Comparison of ENCODE assay signal across 8 mouse cellular contexts in genomic region chr5:110779998-110780760, GRCm38 (mm10). TPM values are rescaled to one million over a fixed set of nuclear protein-coding genes. Genes with fewer than 3 reads are reported as not detected.
A peak's percentile ranks its signal among the peaks of the same experiment; 100 is the strongest.
DNase-seq lines count a peak whose midpoint lies in the region; ATAC-seq and TF ChIP-seq lines count a peak whose summit lies in the region.

Gene Pus1 (minus strand): TSS chr5:110780659.

- H3K36me3 ChIP-seq in forebrain, embryonic 10.5 days (replicated peaks) = peaks cover 47% of the 10 kb centered on the region
- H3K36me3 ChIP-seq in heart, embryonic 15.5 days = peaks cover 20% of the 10 kb centered on the region
- peaks cover 14% of the 10 kb centered on the region for H3K36me3 ChIP-seq in liver, embryonic 14.5 days (replicated peaks; ENCODE audit: control insufficient read depth, insufficient read depth, low read depth)
- no peaks in the 10 kb centered on the region; the same call in 1 of the 2 replicates for H3K36me3 ChIP-seq in neural tube, embryonic 11.5 days (ENCODE audit: control insufficient read depth, insufficient read depth, low read length)
- 0 out of 2 replicates have a peak, but pooled peaks cover 2% of the 10 kb centered on the region for H3K36me3 ChIP-seq in stomach, postnatal 0 days (ENCODE audit: control insufficient read depth, insufficient read depth, low read length)

- peak within 1 kb of the TSS; percentile 89 for H3K27ac ChIP-seq in forebrain, embryonic 10.5 days
- H3K27ac ChIP-seq in heart, embryonic 15.5 days = peak within 1 kb of the TSS; percentile 67
- peak within 1 kb of the TSS; percentile 87 for H3K27ac ChIP-seq in liver, embryonic 14.5 days
- H3K27ac ChIP-seq in neural tube, embryonic 11.5 days (ENCODE audit: low read depth, low read length) = no peak within 1 kb of the TSS
- peak within 1 kb of the TSS; percentile 75 for H3K27ac ChIP-seq in stomach, postnatal 0 days (replicated peaks)

- TF ChIP-seq EP300 in liver, embryonic 14.5 days (IDR thresholded peaks at IDR 0.05; ENCODE audit: low read depth) = no peak
- TF ChIP-seq EP300 in stomach, postnatal 0 days (optimal IDR thresholded peaks at IDR 0.05) = no peak

- TF ChIP-seq CTCF in liver, embryonic 14.5 days (IDR thresholded peaks at IDR 0.05; ENCODE audit: low read depth) = no peak
- no peak for TF ChIP-seq CTCF in stomach, postnatal 0 days (IDR thresholded peaks at IDR 0.05; ENCODE audit: low read depth)

- H3K4me1 ChIP-seq in forebrain, embryonic 10.5 days = peaks cover 30% of the 10 kb centered on the region
- peaks cover 18% of the 10 kb centered on the region for H3K4me1 ChIP-seq in heart, embryonic 15.5 days (replicated peaks)
- H3K4me1 ChIP-seq in liver, embryonic 14.5 days (replicated peaks; ENCODE audit: control insufficient read depth in 2 of 2, insufficient read depth in 2 of 2, low read length in 1 of 2) = peaks cover 20 to 27% of the 10 kb centered on the region in 2 experiments
- peaks cover 5% of the 10 kb centered on the region; the same call in 1 of the 2 replicates for H3K4me1 ChIP-seq in neural tube, embryonic 11.5 days (ENCODE audit: control insufficient read depth, insufficient read depth, low read length)
- 0 out of 2 replicates have a peak, but pooled peaks cover 4% of the 10 kb centered on the region for H3K4me1 ChIP-seq in stomach, postnatal 0 days (replicated peaks; ENCODE audit: control insufficient read depth, insufficient read depth)

- H3K9me3 ChIP-seq in forebrain, embryonic 10.5 days = no peaks in the 10 kb centered on the region
- H3K9me3 ChIP-seq in heart, embryonic 15.5 days (replicated peaks) = no peaks in the 10 kb centered on the region
- H3K9me3 ChIP-seq in liver, embryonic 14.5 days (ENCODE audit: control insufficient read depth, low read length) = no peaks in the 10 kb centered on the region
- no peaks in the 10 kb centered on the region for H3K9me3 ChIP-seq in neural tube, embryonic 11.5 days (ENCODE audit: control insufficient read depth, low read length)
- H3K9me3 ChIP-seq in stomach, postnatal 0 days (ENCODE audit: control insufficient read depth, low read length) = no peaks in the 10 kb centered on the region

- WGBS in forebrain, embryonic 10.5 days = 1% methylated on average over 57 of the region's 57 CpGs
- WGBS in heart, embryonic 15.5 days = 0% methylated on average over 57 of the region's 57 CpGs
- WGBS in liver, embryonic 14.5 days (ENCODE audit: insufficient replicate concordance) = under 1% methylated on average over 57 of the region's 57 CpGs
- under 1% methylated on average over 57 of the region's 57 CpGs for WGBS in neural tube, embryonic 11.5 days
- under 1% methylated on average over 56 of the region's 57 CpGs for WGBS in stomach, postnatal 0 days

- H3K9ac ChIP-seq in heart, embryonic 15.5 days = peak within 1 kb of the TSS; percentile 81
- peak within 1 kb of the TSS; percentile 87 for H3K9ac ChIP-seq in liver, embryonic 14.5 days (replicated peaks)
- peak within 1 kb of the TSS; percentile 81 for H3K9ac ChIP-seq in neural tube, embryonic 11.5 days (ENCODE audit: low read length)
- H3K9ac ChIP-seq in stomach, postnatal 0 days (ENCODE audit: low read length) = peak within 1 kb of the TSS; percentile 85

- peak; percentile 89 for ATAC-seq in CD4-positive, CD25-positive, alpha-beta regulatory T cell, adult 4 months
- ATAC-seq in heart, embryonic 15.5 days (replicated peaks; ENCODE audit: insufficient number of reproducible peaks, insufficient read depth, low FRiP score, low read depth) = peak; percentile 86
- ATAC-seq in liver, embryonic 14.5 days (ENCODE audit: insufficient read depth) = peak; percentile 76
- peak; percentile 83 for ATAC-seq in neural tube, embryonic 11.5 days (ENCODE audit: insufficient read depth, low FRiP score, low TSS enrichment)
- ATAC-seq in stomach, postnatal 0 days (ENCODE audit: low FRiP score, low TSS enrichment) = peak; percentile 93

- peak; percentile 62 for DNase-seq in c-Kit-negative CD71-positive TER-119-positive erythroid progenitor cells, embryonic 14.5 days (ENCODE audit: low read depth, low spot score)
- peak; percentile 86 for DNase-seq in forebrain, embryonic 10.5 days (ENCODE audit: extremely low spot score, low spot score)
- peak; percentile 96 to 97 for DNase-seq in kidney, postnatal 25 days
- DNase-seq in liver, embryonic 14.5 days (ENCODE audit: low read depth in 3 of 3, low spot score in 3 of 3) = peak; percentile 74 to 76 (median 76)
- DNase-seq in neural tube, embryonic 11.5 days (ENCODE audit: low spot score) = peak; percentile 90
- DNase-seq in stomach, postnatal 0 days (ENCODE audit: low spot score) = peak; percentile 94

- H3K27me3 ChIP-seq in forebrain, embryonic 10.5 days (ENCODE audit: poor library complexity, severe bottlenecking) = no peaks in the 10 kb centered on the region
- H3K27me3 ChIP-seq in heart, embryonic 15.5 days = no peaks in the 10 kb centered on the region
- no peaks in the 10 kb centered on the region for H3K27me3 ChIP-seq in liver, embryonic 14.5 days (ENCODE audit: control insufficient read depth, insufficient read depth, low read length)
- H3K27me3 ChIP-seq in neural tube, embryonic 11.5 days (ENCODE audit: control insufficient read depth, insufficient read depth, low read length) = no peaks in the 10 kb centered on the region
- no peaks in the 10 kb centered on the region for H3K27me3 ChIP-seq in stomach, postnatal 0 days (ENCODE audit: control insufficient read depth, insufficient read depth, low read length)

- peak within 1 kb of the TSS; percentile 94 for H3K4me2 ChIP-seq in heart, embryonic 15.5 days
- peak within 1 kb of the TSS; percentile 98 for H3K4me2 ChIP-seq in liver, embryonic 14.5 days (ENCODE audit: low read depth)
- H3K4me2 ChIP-seq in neural tube, embryonic 11.5 days (ENCODE audit: low read depth) = peak within 1 kb of the TSS; percentile 95
- H3K4me2 ChIP-seq in stomach, postnatal 0 days (replicated peaks; ENCODE audit: low read depth) = peak within 1 kb of the TSS; percentile 98

- peak within 1 kb of the TSS; percentile 79 for H3K4me3 ChIP-seq in forebrain, embryonic 10.5 days
- H3K4me3 ChIP-seq in heart, embryonic 15.5 days = peak within 1 kb of the TSS; percentile 86
- peak within 1 kb of the TSS; percentile 82 to 87 for H3K4me3 ChIP-seq in liver, embryonic 14.5 days (ENCODE audit: insufficient read depth in 1 of 2, low read depth in 2 of 2, low read length in 2 of 2)
- peak within 1 kb of the TSS; percentile 87 for H3K4me3 ChIP-seq in neural tube, embryonic 11.5 days (ENCODE audit: low read depth, low read length)
- peak within 1 kb of the TSS; percentile 78 for H3K4me3 ChIP-seq in stomach, postnatal 0 days (ENCODE audit: low read depth, low read length)

RNA-seq across cellular contexts. Expression of gene Pus1, which starts in this region (rescaled TPM):
- 10 to 100 TPM; 20.6 to 24.6 TPM for polyA plus RNA-seq in CD4-positive, CD25-positive, alpha-beta regulatory T cell, adult 4 months (2017; shearing (Covaris generic))
- 47.1 and 48.4 TPM in 2 replicates for polyA plus RNA-seq in forebrain, embryonic 10.5 days (2016; fragmentation: Nextera tagmentation; extraction: Ambion mirVana)
- polyA plus RNA-seq in heart, embryonic 15.5 days (2015; fragmentation: Nextera tagmentation; extraction: Ambion mirVana) = 27.2 and 34.2 TPM in 2 replicates
- polyA plus RNA-seq in liver, embryonic 14.5 days (2012; rRNA removed) = 20.0 and 23.9 TPM in 2 replicates
- 17.2 and 18.8 TPM in 2 replicates for polyA plus RNA-seq in liver, embryonic 14.5 days (2014; fragmentation: Nextera tagmentation; extraction: Ambion mirVana)
- 16.7 and 18.4 TPM in 2 replicates for polyA plus RNA-seq in neural tube, embryonic 11.5 days (2014; fragmentation: Nextera tagmentation; extraction: Ambion mirVana)
- polyA plus RNA-seq in stomach, postnatal 0 days (2015; fragmentation: Nextera tagmentation; extraction: Ambion mirVana) = 24.3 and 24.4 TPM in 2 replicates
